Mouse (Mus musculus) neural tube, embryonic 14.5 days (tissue): Measurements from ENCODE around the gene Rngtt. TPM values are rescaled to one million over a fixed set of nuclear protein-coding genes. Genes with fewer than 3 reads are reported as not detected.
A peak's percentile ranks its signal among the peaks of the same experiment; 100 is the strongest.

Experiments
- ATAC-seq: fragments of 200-750 bp; cut with Nextera tagmentation; 2 replicates; pipeline ENCODE4 v1.8.0; 2017; ENCODE audit warnings: low read depth, mild to moderate bottlenecking, moderate TSS enrichment, moderate library complexity
- H3K27ac ChIP-seq: fragments of 300-500 bp; sonication (generic); 2 replicates; pipeline ENCODE4 v1.5.1; 2014; ENCODE audit warnings: low read depth, mild to moderate bottlenecking, control low read depth, low read length, moderate library complexity, mixed read lengths
- H3K27me3 ChIP-seq: fragments of 300-500 bp; sonication (generic); 2 replicates; pipeline ENCODE4 v1.6.1; 2014; ENCODE audit warnings: low read length; ENCODE audit not compliant: control insufficient read depth, insufficient read depth
- H3K36me3 ChIP-seq: fragments of 300-500 bp; sonication (generic); 2 replicates; pipeline ENCODE4 v1.6.1; 2014; ENCODE audit warnings: low read length, mixed read lengths; ENCODE audit not compliant: control insufficient read depth, insufficient read depth
- H3K4me1 ChIP-seq: fragments of 300-500 bp; sonication (generic); 2 replicates; pipeline ENCODE4 v1.6.1; 2014; ENCODE audit warnings: low read length; ENCODE audit not compliant: control insufficient read depth, insufficient read depth
- H3K4me2 ChIP-seq: fragments of 300-500 bp; sonication (generic); 2 replicates; pipeline ENCODE4 v1.6.1; 2014; ENCODE audit warnings: mild to moderate bottlenecking, low read depth, low read length, control low read depth
- H3K4me3 ChIP-seq: fragments of 300-500 bp; sonication (generic); 2 replicates; pipeline ENCODE4 v1.5.1; 2014; ENCODE audit warnings: low read depth, low read length, control low read depth, mixed read lengths
- H3K9ac ChIP-seq: fragments of 300-500 bp; sonication (generic); replicated peaks from 2 replicates; pipeline ENCODE4 v1.6.1; 2014; ENCODE audit warnings: low read depth, mild to moderate bottlenecking, control low read depth, low read length, mixed read lengths
- H3K9me3 ChIP-seq: fragments of 300-500 bp; sonication (generic); 2 replicates; pipeline ENCODE4 v1.6.1; 2016; ENCODE audit warnings: low read length; ENCODE audit not compliant: control insufficient read depth
- WGBS: fragments of 180-500 bp; shearing (Covaris S2); extraction: QIAGEN DNeasy Blood & Tissue Kit; methylation state at CpG from one replicate; pipeline ENCODE4 v1.1.7; 2014; 5-methylcytosine and 5-hydroxymethylcytosine counted together
- polyA plus RNA-seq: library from polyadenylated mRNA; unstranded; fragments of >200 nt; fragmentation: Nextera tagmentation; extraction: Ambion mirVana; gene quantifications from 2 replicates; pipeline ENCODE4 v1.2.1, GENCODE M21; 2014

Rngtt gene
- polyA plus RNA-seq: 24.2 and 27.5 TPM in 2 replicates

- WGBS: 4% methylated on average over 60 of the region's 60 CpGs
These were observed at the start of gene Rngtt for GRCm38 (mm10) chr4:33309764-33310757. Gene Rngtt (plus strand): TSS chr4:33310311.

GRCm38 (mm10) chr4:33260311-33260710 is 49.8 kb upstream of the Rngtt start:
- H3K4me1 ChIP-seq: no peaks in the 10 kb centered on the region
- no peaks in the 10 kb centered on the region for H3K36me3 ChIP-seq
- no peaks in the 10 kb centered on the region for H3K9me3 ChIP-seq
- H3K9ac ChIP-seq: no peak overlapping the region
- no peak overlapping the region for H3K4me2 ChIP-seq
- no peak overlapping the region for H3K4me3 ChIP-seq
- H3K27me3 ChIP-seq: no peaks in the 10 kb centered on the region
- no peak overlapping the region for H3K27ac ChIP-seq
- no peak for ATAC-seq

More at GRCm38 (mm10) chr4:33309764-33310757, at the start of gene Rngtt:
- Histone ChIP-seq H3K36me3 (no peaks in the 10 kb centered on the region), H3K27ac (no peak within 1 kb of the TSS), H3K9me3 (no peaks in the 10 kb centered on the region), H3K4me1 (peaks cover 11% of the 10 kb centered on the region), H3K4me3 (peak within 1 kb of the TSS; percentile 59), H3K27me3 (no peaks in the 10 kb centered on the region), H3K4me2 (peak within 1 kb of the TSS; percentile 61), H3K9ac (peak within 1 kb of the TSS; percentile 68)
- peak; percentile 93 for ATAC-seq

DNA sequence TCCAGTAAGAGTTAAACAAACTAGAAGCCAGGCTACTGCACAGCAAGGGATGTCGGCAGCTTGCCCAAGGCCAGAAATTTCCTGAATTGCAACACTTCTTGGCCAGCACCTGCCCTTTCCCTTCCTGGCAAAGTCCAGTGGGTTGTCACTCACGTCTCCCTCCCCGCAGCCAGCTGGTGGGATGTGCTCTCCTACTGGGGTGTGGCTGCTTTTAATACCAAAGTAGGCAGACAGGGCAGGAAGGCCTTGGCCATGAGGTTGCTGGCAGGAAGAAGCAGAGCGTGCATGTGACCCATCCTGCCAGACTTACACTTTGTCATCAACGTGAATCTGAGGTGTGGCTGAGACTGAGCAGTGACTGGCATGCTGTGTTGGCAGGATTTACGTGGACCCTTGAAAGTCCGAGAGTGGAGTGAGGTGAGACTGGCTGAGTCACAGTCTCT is 48.8 kb upstream of the Rngtt start:
- Histone ChIP-seq H3K27ac (no peak overlapping the region), H3K9ac (no peak overlapping the region), H3K27me3 (no peaks in the 10 kb centered on the region), H3K4me3 (no peak overlapping the region), H3K4me1 (no peaks in the 10 kb centered on the region), H3K36me3 (no peaks in the 10 kb centered on the region), H3K4me2 (no peak overlapping the region), H3K9me3 (no peaks in the 10 kb centered on the region)
- no peak for ATAC-seq
- WGBS: 75% methylated on average over 7 of the region's 7 CpGs

GRCm38 (mm10) chr4:33262897-33263296 is 47.2 kb upstream of the Rngtt start:
- H3K27me3 ChIP-seq: no peaks in the 10 kb centered on the region
- H3K4me1 ChIP-seq: no peaks in the 10 kb centered on the region
- no peak overlapping the region for H3K27ac ChIP-seq
- H3K4me3 ChIP-seq: no peak overlapping the region
- no peak for ATAC-seq
- H3K9ac ChIP-seq: no peak overlapping the region
- H3K9me3 ChIP-seq: no peaks in the 10 kb centered on the region
- no peaks in the 10 kb centered on the region for H3K36me3 ChIP-seq
- H3K4me2 ChIP-seq: no peak overlapping the region
- WGBS: 69% methylated on average over 1 of the region's 1 CpGs

DNA sequence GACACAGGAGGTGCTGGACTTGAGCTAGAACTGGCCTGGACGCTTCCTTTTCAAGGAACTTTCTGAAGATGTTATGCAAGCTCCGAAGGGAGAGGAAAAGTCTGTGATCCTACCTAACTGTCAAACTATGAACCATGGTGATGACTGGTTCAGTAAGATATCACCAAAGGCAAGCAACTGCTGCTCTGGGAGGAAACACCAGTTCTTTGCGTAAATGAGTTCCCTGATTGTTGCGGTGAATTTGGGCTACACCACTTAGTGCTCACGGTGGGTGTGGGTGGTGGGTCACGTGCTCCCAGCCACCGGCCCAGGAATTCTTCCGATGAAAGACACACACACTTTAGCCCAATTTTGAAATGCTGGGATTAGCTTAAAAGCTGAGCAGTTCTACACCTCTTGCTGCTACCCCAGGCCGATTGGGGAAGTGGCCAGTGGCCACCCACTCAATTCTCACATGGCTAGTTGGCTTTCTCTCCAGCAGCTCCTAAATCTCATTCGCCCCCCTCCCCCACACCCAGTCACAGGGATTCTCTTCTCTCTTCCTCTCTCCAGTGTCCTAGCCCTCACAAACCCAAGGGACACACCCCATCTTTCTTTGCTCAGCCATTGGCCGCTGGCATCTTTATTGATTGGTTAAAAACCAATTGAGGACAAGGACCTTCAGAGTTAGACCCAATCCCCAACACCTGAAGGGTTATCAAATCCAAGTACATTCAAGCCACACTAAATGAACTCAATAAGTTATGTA is 45.0 kb upstream of the Rngtt start:
- Histone ChIP-seq H3K27me3 (no peaks in the 10 kb centered on the region), H3K4me2 (no peak overlapping the region), H3K9me3 (no peaks in the 10 kb centered on the region), H3K27ac (no peak overlapping the region), H3K4me1 (no peaks in the 10 kb centered on the region), H3K9ac (no peak overlapping the region), H3K36me3 (no peaks in the 10 kb centered on the region), H3K4me3 (no peak overlapping the region)
- no peak for ATAC-seq
- WGBS: 86% methylated on average over 11 of the region's 11 CpGs

DNA sequence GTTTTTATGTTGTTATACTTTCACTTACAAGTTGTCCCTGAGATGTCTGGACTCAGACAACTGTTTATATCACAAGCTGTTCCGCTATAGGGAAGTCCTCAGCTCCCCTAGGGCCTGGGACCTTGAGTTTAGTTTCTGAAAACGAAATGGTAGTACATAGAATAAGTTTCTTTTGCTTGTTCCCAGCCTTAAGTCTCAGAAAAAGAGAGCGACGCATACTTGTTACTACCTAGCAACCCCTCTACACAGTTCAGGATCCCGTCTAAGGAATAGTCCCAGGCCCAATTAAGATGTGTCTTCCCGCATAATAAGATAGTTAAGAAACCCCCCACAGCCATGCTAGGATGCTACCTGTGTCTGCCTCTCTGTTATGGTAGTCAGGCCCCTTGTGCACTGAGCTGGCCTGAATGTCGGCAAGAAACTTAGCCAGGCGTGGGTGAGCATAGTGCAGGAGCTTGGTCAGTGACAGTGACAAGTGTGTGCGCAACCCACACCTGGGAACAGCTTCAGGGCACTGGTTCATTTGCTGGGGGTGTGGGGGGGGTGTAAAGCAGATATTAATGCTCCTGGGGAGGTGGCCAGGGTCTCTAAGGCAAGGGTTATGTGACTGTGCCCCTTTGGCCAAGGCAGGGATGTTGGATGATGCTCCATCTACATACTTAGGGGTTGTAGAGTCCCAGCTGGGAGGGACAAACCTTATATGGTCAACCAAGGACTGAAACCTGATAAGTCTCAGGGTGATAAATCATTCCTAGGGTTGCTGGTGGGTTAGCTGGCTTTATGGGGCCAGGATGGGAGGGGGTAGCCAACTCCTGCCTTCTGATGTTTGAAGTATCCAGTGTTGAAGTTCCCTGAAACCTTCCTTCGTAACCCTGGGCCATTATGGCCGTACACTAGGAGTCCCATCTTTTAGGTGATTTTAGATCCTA is 39.5 kb upstream of the Rngtt start:
- WGBS: 81% methylated on average over 11 of the region's 11 CpGs

DNA sequence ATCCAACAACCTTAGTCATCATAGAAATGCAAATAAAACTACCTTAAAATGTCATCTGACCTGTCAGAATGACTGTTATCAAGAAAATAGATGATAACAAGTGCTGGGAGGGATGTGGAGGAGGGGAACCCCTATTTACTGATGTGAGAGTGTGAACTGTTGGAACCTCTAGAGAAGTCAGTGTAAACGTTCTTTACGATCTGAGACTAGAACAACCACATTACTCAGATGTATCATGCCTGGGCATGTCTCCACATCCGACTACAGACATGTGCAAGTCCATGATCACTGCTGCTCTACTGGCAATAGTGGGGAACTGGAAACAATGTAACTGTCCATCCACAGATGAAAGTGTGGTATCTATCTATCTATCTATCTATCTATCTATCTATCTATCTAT is 36.7 kb upstream of the Rngtt start:
- Histone ChIP-seq H3K27ac (no peak overlapping the region), H3K9me3 (no peaks in the 10 kb centered on the region), H3K36me3 (no peaks in the 10 kb centered on the region), H3K4me2 (no peak overlapping the region), H3K4me1 (no peaks in the 10 kb centered on the region), H3K27me3 (no peaks in the 10 kb centered on the region), H3K9ac (no peak overlapping the region), H3K4me3 (no peak overlapping the region)
- no peak for ATAC-seq
- WGBS: 88% methylated on average over 3 of the region's 3 CpGs

More for the DNA sequence above, 39.5 kb upstream of the Rngtt start:
- H3K9ac ChIP-seq: no peak overlapping the region
- no peak overlapping the region for H3K4me3 ChIP-seq
- H3K9me3 ChIP-seq: no peaks in the 10 kb centered on the region
- no peak overlapping the region for H3K4me2 ChIP-seq
- no peak overlapping the region for H3K27ac ChIP-seq
- no peaks in the 10 kb centered on the region for H3K27me3 ChIP-seq
- ATAC-seq: no peak
- H3K36me3 ChIP-seq: no peaks in the 10 kb centered on the region
- no peaks in the 10 kb centered on the region for H3K4me1 ChIP-seq

DNA sequence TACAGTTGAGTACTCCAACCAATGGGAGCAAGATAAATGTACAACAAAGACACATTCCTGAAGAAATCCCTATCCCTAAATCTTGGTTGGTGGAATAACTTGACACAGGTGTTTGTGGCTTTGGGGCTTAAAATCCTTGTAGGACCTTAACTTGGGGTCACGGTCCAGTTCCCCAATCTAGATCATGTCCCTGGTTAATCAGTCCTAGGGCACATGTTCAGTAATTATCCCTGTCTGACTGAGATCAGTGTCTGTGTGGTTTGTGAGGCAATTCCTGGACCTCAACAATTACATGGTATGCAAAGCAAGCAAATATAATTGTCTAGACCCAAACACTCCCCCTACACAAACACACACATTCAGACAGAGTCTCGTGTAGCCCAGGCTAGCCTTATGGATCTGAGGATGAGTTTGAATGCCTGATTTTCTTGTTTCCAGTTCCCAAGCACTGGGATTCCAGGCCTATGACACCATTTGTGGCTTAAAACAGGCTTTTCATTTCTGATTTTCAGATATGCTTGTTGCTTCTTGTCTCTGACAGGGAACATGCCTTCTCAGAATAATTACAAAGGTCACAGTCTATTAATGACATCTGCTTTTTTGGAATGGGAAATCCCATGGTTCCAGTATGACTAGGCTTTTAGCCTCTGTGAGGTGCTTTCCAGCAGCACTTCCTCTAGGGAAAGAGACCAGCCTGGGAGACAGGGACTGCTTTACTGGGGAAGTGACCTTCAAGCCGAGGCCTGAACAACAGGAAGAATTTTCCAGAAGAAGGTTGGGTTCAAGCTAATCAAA is 28.0 kb upstream of the Rngtt start:
- Histone ChIP-seq H3K27ac (no peak overlapping the region), H3K9me3 (no peaks in the 10 kb centered on the region), H3K27me3 (no peaks in the 10 kb centered on the region), H3K4me2 (no peak overlapping the region), H3K4me1 (no peaks in the 10 kb centered on the region), H3K9ac (no peak overlapping the region), H3K36me3 (no peaks in the 10 kb centered on the region), H3K4me3 (no peak overlapping the region)
- ATAC-seq: no peak
- WGBS: 91% methylated on average over 3 of the region's 3 CpGs
